Mouse (Mus musculus) myocyte (in vitro differentiated cells): ENCODE data around the gene Dennd1a.

Source experiments
- CEBPB ChIP-seq: IDR thresholded peaks from 2 replicates; pipeline ENCODE4 v1.6.1; 2011; ENCODE audit warnings: mild to moderate bottlenecking, moderate library complexity; ENCODE audit not compliant: poor library complexity, insufficient read depth, severe bottlenecking
- E2F4 ChIP-seq: IDR thresholded peaks from one replicate; pipeline ENCODE4 v1.6.1; 2011; ENCODE audit warnings: mild to moderate bottlenecking, control low read depth, moderate library complexity; ENCODE audit not compliant: insufficient read depth
- MAX ChIP-seq: IDR thresholded peaks from one replicate; pipeline ENCODE4 v1.6.1; 2011; ENCODE audit warnings: low read depth, mild to moderate bottlenecking, control low read depth
- MYOG ChIP-seq, 3 experiments: IDR thresholded peaks; one replicate each; pipeline ENCODE4 v1.6.1; 2011; ENCODE audit warnings: control low read depth in 2 of 3, low read depth in 2 of 3, mild to moderate bottlenecking in 2 of 3; ENCODE audit not compliant: insufficient read length in 2 of 3, control insufficient read depth in 1 of 3, insufficient read depth in 1 of 3
- POLR2A ChIP-seq: IDR thresholded peaks from one replicate; pipeline ENCODE4 v1.6.1; 2011; ENCODE audit warnings: low read depth, mild to moderate bottlenecking, control low read depth, moderate library complexity; ENCODE audit not compliant: insufficient read length
- POLR2AphosphoS2 ChIP-seq: IDR thresholded peaks from one replicate; pipeline ENCODE4 v1.6.1; 2011; ENCODE audit warnings: low read depth, control low read depth; ENCODE audit not compliant: insufficient read length
- SRF ChIP-seq: IDR thresholded peaks from one replicate; pipeline ENCODE4 v1.6.1; 2011; ENCODE audit warnings: low read depth; ENCODE audit not compliant: control insufficient read depth, insufficient read length
- TCF12 ChIP-seq: IDR thresholded peaks from one replicate; pipeline ENCODE4 v1.6.1; 2011; ENCODE audit warnings: mild to moderate bottlenecking, control low read depth; ENCODE audit not compliant: poor library complexity, insufficient read depth, severe bottlenecking
- TCF3 ChIP-seq: IDR thresholded peaks from one replicate; pipeline ENCODE4 v1.6.1; 2011; ENCODE audit warnings: low read depth, control low read depth; ENCODE audit not compliant: insufficient read length
- USF1 ChIP-seq: IDR thresholded peaks from one replicate; pipeline ENCODE4 v1.6.1; 2011; ENCODE audit warnings: low read depth, mild to moderate bottlenecking, control low read depth, moderate library complexity

DNA sequence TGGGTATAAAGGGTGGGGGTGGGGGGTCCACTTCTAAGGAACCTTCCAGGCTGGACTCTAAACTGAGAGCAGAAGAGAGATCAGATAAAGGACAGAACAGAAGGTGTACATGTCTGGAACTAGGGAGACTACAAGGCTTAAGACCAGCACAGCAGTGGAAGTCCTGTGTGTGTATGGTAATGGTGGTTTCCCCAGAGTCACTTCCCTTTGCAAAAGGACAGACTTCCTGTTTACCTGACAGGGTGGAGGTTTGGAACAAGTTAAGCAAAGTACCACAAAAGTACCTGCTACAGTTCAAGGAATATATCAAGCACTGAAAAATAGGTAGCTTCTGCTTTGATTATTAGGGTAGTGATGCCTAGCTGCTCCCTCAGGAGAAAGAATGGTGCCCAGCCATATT, 215.1 kb downstream of the Dennd1a start:
- TF ChIP-seq SRF (no peak), POLR2AphosphoS2 (no peak), POLR2A (no peak), TCF3 (no peak), MAX (no peak), CEBPB (no peak), USF1 (no peak), MYOG (IDR thresholded peaks at IDR 0.05; ENCODE audit: control insufficient read depth in 1 of 3, insufficient read depth in 1 of 3, insufficient read length in 2 of 3, low read depth in 2 of 3) (no peak), E2F4 (no peak), TCF12 (no peak)
